Mouse (Mus musculus) fibroblast of lung, adult 2 months (primary cell): ENCODE measurements around the gene Gal3st2b.
"Not testable (repeated sequence)": the region's sequence is repeated elsewhere in the genome, so short reads cannot be mapped to it uniquely, and the experiment has no call there.

ENCODE experiments used
- DNase-seq: peaks from one replicate; pipeline ENCODE4 v3.0.0-alpha.2; 2011; ENCODE audit warnings: low read depth

Gene Gal3st2b

GRCm38 (mm10) chr1:93918011-93918410 is at the start of gene Gal3st2b:
Gal3st2b (plus strand) TSS chr1:93918311.
- not testable (repeated sequence) for DNase-seq

DNA sequence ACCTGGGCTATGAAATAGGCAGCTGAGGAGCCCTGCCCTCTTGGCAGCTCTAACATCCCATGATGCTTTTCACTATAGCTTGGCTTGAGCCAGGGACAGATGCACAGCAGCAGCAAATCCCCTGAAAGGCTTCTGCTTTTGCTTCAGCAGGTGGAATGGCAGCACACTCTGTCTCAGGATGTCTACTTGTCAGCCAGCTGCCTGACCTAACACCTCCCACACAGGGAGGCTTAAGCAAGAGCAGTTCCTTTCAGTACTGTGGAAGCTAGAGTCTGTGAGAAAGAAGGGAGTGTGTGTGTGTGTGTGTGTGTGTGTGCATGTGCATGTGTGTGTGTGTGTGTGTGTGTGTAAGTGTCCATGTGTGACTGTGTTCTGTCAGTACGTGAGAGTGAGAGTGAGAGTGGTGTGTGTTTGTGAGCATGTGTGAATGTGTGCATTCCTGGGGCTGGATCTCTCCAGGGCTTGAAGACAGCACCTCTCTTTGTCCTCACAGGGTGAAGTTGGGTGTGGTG is 46.5 kb upstream of the Gal3st2b start:
- DNase-seq, result not testable (repeated sequence)

DNA sequence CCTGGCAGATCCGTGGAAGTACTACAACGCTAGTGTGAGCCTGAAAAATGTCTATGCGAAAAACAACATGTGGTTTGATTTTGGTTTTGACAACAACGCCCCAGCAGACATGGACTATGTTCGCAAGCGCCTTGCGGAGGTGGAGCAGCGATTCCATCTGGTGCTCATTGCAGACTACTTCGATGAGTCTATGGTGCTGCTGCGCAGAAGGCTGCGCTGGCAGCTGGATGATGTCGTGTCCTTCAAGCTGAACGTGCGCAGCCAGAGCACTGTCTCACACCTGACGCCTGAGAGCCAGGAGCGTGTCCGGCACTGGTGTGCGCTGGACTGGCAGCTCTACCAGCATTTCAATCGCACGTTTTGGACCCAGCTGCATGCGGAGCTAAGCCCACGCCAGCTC is 43.7 kb upstream of the Gal3st2b start:
- not testable (repeated sequence) for DNase-seq

GRCm38 (mm10) chr1:93881778-93882177 is 36.3 kb upstream of the Gal3st2b start:
- DNase-seq, result not testable (repeated sequence)

DNA sequence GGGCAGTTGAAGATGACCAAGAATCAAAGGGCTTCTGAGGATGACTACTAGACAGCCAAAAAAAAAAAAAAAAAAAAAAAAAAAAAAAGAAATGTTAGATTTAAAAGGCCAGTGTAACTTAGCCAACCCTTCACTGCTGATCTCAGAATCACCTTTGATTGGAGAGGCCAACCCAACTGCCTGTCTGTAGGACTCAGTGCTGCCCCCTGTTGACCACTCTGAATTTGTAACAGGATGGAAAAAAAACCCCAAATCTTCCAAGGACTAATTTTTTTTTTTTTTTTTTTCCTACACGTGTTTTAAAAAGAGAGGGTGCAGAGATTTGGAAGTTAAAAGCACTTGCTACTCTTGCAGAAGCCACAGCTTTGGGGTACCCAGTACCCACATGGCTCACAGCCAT is 27.2 kb upstream of the Gal3st2b start:
- not testable (repeated sequence) for DNase-seq

- DNase-seq, result not testable (repeated sequence)
These were observed 20.7 kb upstream of the Gal3st2b start for GRCm38 (mm10) chr1:93897395-93897794.

DNA sequence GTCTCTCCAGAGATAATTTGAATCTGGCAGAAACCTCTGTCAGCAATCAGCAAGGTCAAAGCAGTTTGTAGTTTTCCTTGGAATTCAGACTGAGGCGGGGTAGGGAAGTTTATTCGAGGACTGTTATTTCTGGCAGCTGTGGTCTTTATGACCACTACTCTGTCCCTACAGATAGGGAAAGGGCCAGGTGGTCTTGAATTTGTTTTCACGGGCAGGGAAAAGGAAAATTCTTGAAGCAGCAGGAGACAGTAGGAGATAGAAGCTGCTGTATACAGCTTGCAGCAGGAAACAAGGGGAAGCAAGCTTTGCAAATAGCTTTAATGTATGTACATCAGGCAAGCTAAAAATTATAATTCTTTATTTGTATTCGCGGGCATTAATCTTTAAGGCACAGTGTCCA is 16.8 kb upstream of the Gal3st2b start:
- not testable (repeated sequence) for DNase-seq

DNA sequence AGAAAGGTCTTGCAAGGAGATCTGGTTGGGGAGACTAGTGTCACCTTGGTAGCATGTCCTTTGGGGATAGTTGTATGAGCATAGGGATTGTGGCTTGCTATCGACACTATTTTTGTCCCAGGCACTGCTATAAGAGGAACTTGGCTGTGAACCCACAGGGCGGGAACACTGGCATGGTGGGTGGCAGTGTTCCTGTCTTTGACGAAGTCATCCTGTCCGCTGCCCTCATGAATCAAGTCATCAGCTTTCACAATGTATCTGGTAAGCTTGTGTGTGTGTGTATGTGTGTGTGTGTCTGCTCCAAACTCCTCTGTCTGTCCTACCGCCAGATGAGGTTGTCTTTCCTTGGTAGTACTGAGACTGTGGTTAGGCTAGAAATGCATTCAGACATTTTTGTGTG is 11.4 kb upstream of the Gal3st2b start:
- not testable (repeated sequence) for DNase-seq

- DNase-seq, result not testable (repeated sequence)
These were observed 9.0 kb upstream of the Gal3st2b start for GRCm38 (mm10) chr1:93908977-93909586.

DNA sequence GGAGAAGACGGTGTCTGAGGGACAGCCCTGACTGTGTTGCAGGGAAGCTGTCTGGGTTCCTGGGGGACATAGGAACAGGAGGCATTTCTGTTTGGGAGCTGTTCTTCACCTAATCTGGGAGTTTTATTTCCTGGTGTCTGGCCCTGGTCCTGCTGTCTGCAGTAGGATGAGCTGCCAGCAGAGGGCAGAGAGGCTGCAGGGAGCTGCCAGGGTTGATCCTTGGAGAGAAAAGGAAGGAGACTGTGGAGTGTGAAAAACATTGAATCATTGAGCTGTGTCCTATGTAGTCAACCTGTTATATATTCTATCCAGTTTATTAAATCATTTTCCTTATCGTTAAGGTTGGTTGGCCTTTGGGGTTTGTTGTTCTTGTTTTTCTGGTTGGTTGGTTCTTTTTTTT is 6.2 kb upstream of the Gal3st2b start:
- not testable (repeated sequence) for DNase-seq

DNA sequence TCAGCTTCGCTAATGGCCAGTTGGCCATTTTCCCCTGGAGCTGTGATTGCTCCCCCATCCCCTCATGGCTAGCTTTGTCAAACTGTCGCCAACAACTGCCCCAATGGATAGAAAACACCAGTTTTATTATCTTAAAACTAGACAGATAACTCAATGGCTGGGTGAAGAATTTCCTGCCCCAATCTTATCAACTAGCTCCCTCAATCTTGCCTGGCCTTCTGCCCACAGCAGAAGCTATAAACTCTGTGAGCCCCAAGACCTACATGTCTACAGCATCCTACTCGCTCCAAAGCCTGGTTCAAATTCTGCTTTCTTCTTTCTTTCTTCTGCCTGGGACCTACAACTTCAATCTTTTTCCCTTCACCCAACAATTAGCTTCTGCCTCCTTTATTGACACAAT is 951 bp upstream of the Gal3st2b start:
- not testable (repeated sequence) for DNase-seq

DNA sequence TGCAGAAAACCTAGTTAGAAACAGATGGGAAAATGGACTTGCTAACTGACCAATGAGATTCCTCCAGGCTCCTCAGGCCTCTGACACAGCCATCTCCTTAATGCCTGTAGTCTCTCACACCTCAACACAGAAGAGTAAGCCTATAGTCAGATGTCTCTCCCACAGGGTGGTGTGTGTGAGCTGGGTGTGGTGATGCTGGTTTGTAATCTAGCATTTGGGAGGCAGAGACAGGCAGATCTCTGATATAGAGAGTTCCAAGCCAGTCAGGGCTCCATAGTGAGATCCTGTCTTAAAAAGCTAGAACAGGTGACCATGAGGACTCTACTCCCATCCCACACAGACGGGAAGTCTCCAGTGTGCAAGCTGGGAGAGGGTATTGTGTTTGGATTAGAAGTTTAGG is 664 bp downstream of the Gal3st2b start:
- DNase-seq, result not testable (repeated sequence)

DNA sequence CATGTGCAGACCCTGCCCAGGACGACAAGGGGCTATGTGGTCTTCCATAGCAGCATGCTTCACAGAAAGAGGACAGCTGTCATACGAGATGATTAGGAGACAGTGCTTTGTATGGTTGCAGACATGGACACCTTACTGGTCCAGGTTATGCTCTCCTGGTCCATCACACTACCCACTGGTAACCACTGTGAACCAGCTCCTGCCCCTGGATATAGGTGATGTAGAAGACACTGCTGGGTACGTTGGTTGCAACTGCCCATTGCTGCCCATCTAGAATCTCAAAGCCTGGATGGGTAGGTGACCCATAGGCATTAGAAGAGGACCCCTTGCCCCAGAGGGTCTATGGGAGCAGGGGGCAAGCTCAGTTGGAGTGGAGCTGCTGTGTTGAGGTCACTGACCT is 1.2 kb downstream of the Gal3st2b start:
- not testable (repeated sequence) for DNase-seq

- not testable (repeated sequence) for DNase-seq
These were observed 4.5 kb downstream of the Gal3st2b start for GRCm38 (mm10) chr1:93922609-93923008.

DNA sequence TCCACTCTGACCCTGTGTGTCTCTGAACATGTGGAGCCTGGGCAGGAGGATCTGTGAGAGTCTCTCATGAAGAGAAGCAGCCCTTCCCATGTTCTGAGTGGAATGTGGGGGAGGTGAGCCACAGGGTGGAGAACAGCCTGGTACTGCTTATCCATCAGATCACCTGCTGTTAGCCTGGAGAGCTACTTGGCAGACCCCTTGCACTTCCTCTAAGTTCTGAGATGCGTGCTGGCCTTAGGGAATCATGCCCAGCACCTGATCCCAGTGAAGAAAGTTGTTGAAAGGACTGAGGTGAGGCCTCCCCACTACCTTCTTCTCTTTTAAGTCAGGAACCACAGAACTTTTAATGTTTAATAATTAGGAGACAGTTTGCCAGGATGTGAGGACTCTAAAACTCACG is 5.0 kb downstream of the Gal3st2b start:
- not testable (repeated sequence) for DNase-seq

- DNase-seq, result not testable (repeated sequence)
These were observed 17.3 kb downstream of the Gal3st2b start for GRCm38 (mm10) chr1:93935378-93935777.

GRCm38 (mm10) chr1:93937807-93938206 is 19.7 kb downstream of the Gal3st2b start:
- not testable (repeated sequence) for DNase-seq

DNA sequence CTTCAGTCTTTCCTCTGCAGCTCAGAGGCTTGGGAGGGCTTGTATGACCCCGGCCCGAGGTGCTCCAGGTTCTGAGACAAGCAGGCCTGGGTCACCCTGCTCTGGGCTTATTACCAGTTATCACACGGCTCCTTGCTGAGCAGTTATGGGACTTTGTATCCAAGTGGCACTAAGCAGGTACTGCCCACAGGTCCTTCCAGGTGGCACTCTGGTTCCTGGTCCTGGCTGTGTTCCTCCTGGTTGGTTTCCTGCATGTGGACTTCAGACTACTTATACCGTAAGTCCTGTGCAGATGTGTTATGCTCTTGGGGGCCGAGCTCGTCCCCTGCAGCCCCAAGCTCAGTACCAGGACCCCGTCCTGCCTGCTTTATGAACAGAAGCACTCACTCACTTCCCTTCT is 20.3 kb downstream of the Gal3st2b start:
- not testable (repeated sequence) for DNase-seq

- not testable (repeated sequence) for DNase-seq
These were observed 31.0 kb downstream of the Gal3st2b start for GRCm38 (mm10) chr1:93949087-93949486.

GRCm38 (mm10) chr1:93966489-93966888 is 48.4 kb downstream of the Gal3st2b start:
- not testable (repeated sequence) for DNase-seq

GRCm38 (mm10) chr1:93970380-93970779 is 52.3 kb downstream of the Gal3st2b start:
- not testable (repeated sequence) for DNase-seq

- DNase-seq, result not testable (repeated sequence)
These were observed 52.7 kb downstream of the Gal3st2b start for GRCm38 (mm10) chr1:93970797-93971196.

DNA sequence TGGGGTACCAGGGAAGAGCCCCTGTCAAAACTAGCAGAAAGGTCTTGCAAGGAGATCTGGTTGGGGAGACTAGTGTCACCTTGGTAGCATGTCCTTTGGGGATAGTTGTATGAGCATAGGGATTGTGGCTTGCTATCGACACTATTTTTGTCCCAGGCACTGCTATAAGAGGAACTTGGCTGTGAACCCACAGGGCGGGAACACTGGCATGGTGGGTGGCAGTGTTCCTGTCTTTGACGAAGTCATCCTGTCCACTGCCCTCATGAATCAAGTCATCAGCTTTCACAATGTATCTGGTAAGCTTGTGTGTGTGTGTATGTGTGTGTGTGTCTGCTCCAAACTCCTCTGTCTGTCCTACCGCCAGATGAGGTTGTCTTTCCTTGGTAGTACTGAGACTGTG is 57.7 kb downstream of the Gal3st2b start:
- DNase-seq, result not testable (repeated sequence)

GRCm38 (mm10) chr1:93978287-93978686 is 60.2 kb downstream of the Gal3st2b start:
- DNase-seq, result not testable (repeated sequence)
